Mouse (Mus musculus) E14TG2a.4 (cell line): ENCODE measurements around the gene Vmn1r157.
"Not testable (repeated sequence)": the region's sequence is repeated elsewhere in the genome, so short reads cannot be mapped to it uniquely, and the experiment has no call there.

Source experiments
- H3K27me3 ChIP-seq: 2 replicates; pipeline ENCODE4 v1.6.1; 2014; ENCODE audit warnings: low read length, control low read depth; ENCODE audit not compliant: insufficient read depth
- H3K36me3 ChIP-seq: 2 replicates; pipeline ENCODE4 v1.6.1; 2014; ENCODE audit warnings: low read length, control low read depth; ENCODE audit not compliant: insufficient read depth
- H3K4me1 ChIP-seq: replicated peaks from 2 replicates; pipeline ENCODE4 v1.6.1; 2014; ENCODE audit warnings: low read depth, low read length, control low read depth
- H3K4me3 ChIP-seq: replicated peaks from 2 replicates; pipeline ENCODE4 v1.5.1; 2014; ENCODE audit warnings: mild to moderate bottlenecking, low read length
- H3K9me3 ChIP-seq: 2 replicates; pipeline ENCODE4 v1.6.1; 2014; ENCODE audit warnings: low read length, control low read depth

Gene Vmn1r157

DNA sequence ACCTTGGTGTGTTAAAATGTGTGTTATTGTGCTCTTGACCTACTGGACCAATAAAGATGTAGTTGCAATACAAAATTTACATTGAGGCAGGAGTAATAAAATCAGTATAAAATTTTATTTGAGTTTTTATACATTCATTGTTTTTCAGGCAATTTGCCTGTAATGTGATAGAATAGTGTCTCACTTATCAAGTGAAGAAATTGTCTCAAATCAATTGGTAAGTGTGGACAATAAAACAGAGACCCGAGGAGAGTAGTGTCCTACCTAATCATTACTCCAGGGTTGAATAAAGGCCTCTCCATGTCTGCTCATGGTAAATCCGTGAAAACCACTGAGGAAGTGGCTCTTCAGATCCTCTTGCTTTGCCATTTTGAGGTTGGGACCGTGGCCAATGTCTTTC, at the start of gene Vmn1r157:
Gene Vmn1r157 (plus strand): TSS at position 301 of the 400 bp plus-strand sequence.
- H3K27me3 ChIP-seq, H3K9me3 ChIP-seq, H3K4me1 ChIP-seq, H3K36me3 ChIP-seq, H3K4me3 ChIP-seq: not testable (repeated sequence)

DNA sequence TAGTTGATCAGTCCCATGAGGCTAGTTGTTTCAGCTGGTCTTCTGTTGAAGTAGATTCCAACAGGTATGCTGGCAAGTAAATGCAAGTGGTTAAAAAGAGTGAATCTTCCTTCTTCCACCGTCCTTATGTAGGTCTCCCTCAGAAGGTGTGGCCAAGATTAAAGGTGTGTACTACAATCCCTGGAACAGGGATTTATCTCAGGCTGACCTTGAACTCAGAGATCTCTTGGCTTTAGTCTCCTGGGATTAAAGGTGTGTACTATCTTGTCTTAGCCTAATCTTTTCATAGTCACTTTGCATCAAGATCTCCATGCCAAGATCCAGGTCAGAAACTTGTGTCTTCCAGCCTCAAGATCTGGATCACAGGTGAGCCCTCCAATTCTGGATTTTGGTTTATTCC, 41.9 kb upstream of the Vmn1r157 start, which contains the start of gene Gm4567:
Gene Gm4567 (minus strand): TSS at position 101 of the 400 bp plus-strand sequence.
- not testable (repeated sequence) for H3K36me3 ChIP-seq, H3K4me1 ChIP-seq, H3K27me3 ChIP-seq, H3K9me3 ChIP-seq, H3K4me3 ChIP-seq

DNA sequence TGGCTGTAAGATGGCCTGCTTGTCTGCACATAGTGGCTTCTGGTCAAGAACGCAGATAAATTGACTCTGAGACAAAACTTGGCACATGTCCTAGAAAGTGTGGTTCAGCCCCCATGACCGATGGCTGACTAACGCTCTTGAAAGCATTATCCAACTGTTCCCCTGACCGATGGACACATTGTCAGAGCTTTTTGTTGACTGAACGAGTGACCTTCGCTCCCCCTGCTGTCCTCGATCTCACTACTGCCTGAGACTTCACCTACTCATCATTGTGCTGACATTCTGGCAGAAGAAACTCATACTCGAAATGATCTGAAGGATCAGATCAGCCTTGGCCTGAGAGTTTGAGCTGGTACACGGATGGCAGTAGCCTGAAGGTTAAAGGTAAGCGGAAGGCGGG, 14.5 kb downstream of the Vmn1r157 start:
- H3K27me3 ChIP-seq, H3K9me3 ChIP-seq, H3K36me3 ChIP-seq, H3K4me3 ChIP-seq, H3K4me1 ChIP-seq: not testable (repeated sequence)

DNA sequence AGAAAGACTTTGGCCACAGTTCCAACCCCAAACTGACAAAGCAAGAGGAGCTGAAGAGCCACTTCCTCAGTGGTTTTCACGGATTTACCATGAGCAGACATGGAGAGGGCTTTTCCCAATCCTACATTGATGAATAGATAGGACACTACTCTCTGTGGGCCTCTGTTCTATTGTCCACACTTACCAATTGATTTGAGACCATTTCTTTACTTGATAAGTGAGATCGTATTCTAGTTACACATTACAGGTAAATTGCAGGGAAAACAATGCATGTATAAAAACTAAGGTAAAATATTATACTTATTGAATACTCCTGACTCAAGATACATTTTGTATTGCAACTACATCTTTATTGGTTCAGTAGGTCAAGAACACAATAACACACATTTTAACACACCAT, 29.2 kb downstream of the Vmn1r157 start, which contains the start of gene Vmn1r158:
Gene Vmn1r158 (minus strand): TSS at position 101 of the 400 bp plus-strand sequence.
- not testable (repeated sequence) for H3K4me3 ChIP-seq, H3K9me3 ChIP-seq, H3K27me3 ChIP-seq, H3K4me1 ChIP-seq, H3K36me3 ChIP-seq
